Mouse (Mus musculus) liver, embryonic 14.5 days (tissue): ENCODE data around the gene Klhl3. TPM values are rescaled to one million over a fixed set of nuclear protein-coding genes. Genes with fewer than 3 reads are reported as not detected.

Source experiments
- ATAC-seq: fragments of 200-750 bp; cut with Nextera tagmentation; 2 replicates; pipeline ENCODE4 v1.8.0; 2017; ENCODE audit warnings: moderate number of reproducible peaks, mild to moderate bottlenecking, moderate library complexity; ENCODE audit not compliant: insufficient read depth
- DNase-seq, 3 experiments: peaks; one replicate each; pipeline ENCODE4 v3.0.0-alpha.2; 2012 to 2013; ENCODE audit warnings: low read depth in 3 of 3, low spot score in 3 of 3
- H3K27ac ChIP-seq: fragments of 300-500 bp; sonication (generic); 2 replicates; pipeline ENCODE4 v1.5.1; 2014; ENCODE audit warnings: moderate library complexity, mild to moderate bottlenecking, control low read depth, inconsistent platforms
- H3K27me3 ChIP-seq: fragments of 300-500 bp; sonication (generic); 2 replicates; pipeline ENCODE4 v1.6.1; 2014; ENCODE audit warnings: mild to moderate bottlenecking, low read length, moderate library complexity; ENCODE audit not compliant: control insufficient read depth, insufficient read depth
- H3K36me3 ChIP-seq: fragments of 300-500 bp; sonication (generic); replicated peaks from 2 replicates; pipeline ENCODE4 v1.6.1; 2014; ENCODE audit warnings: low read depth; ENCODE audit not compliant: control insufficient read depth, insufficient read depth
- H3K4me1 ChIP-seq, 2 experiments: fragments of 200-500 bp in 1 of 2; fragments of 300-500 bp in 1 of 2; sonication (generic) in 1 of 2; replicated peaks; 2 replicates each; pipeline ENCODE4 v1.6.1; 2012 to 2014; ENCODE audit warnings: antibody characterized with exemption in 1 of 2, inconsistent platforms in 1 of 2, low read length in 1 of 2; ENCODE audit not compliant: control insufficient read depth in 2 of 2, insufficient read depth in 2 of 2
- H3K4me2 ChIP-seq: fragments of 300-500 bp; sonication (generic); 2 replicates; pipeline ENCODE4 v1.6.1; 2014; ENCODE audit warnings: low read depth, mild to moderate bottlenecking, control low read depth, moderate library complexity
- H3K4me3 ChIP-seq, 2 experiments: fragments of 200-500 bp in 1 of 2; fragments of 300-500 bp in 1 of 2; sonication (generic) in 1 of 2; 2 replicates each; pipeline ENCODE4 v1.5.1; 2012 to 2014; ENCODE audit warnings: low read depth in 2 of 2, low read length in 2 of 2, mild to moderate bottlenecking in 2 of 2, control low read depth in 1 of 2, inconsistent platforms in 1 of 2, moderate library complexity in 1 of 2; ENCODE audit not compliant: insufficient read depth in 1 of 2
- H3K9ac ChIP-seq: fragments of 300-500 bp; sonication (generic); replicated peaks from 2 replicates; pipeline ENCODE4 v1.6.1; 2014; ENCODE audit warnings: mild to moderate bottlenecking, control low read depth, moderate library complexity
- H3K9me3 ChIP-seq: fragments of 300-500 bp; sonication (generic); 2 replicates; pipeline ENCODE4 v1.6.1; 2016; ENCODE audit warnings: low read length, mixed read lengths; ENCODE audit not compliant: control insufficient read depth
- CTCF ChIP-seq: IDR thresholded peaks from 2 replicates; pipeline ENCODE4 v1.5.1; 2016; ENCODE audit warnings: antibody characterized with exemption, low read depth, control low read depth
- EP300 ChIP-seq: IDR thresholded peaks from 2 replicates; pipeline ENCODE4 v1.6.1; 2016; ENCODE audit warnings: antibody characterized with exemption, low read depth
- WGBS: fragments of 180-500 bp; shearing (Covaris S2); extraction: QIAGEN DNeasy Blood & Tissue Kit; methylation state at CpG from one replicate; pipeline ENCODE4 v1.1.7; 2014; ENCODE audit not compliant: insufficient replicate concordance; 5-methylcytosine and 5-hydroxymethylcytosine counted together
- polyA plus RNA-seq, 2 experiments: library from polyadenylated mRNA; depleted of rRNA in 1 of 2; stranded (reverse) in 1 of 2; unstranded in 1 of 2; fragments of >200 nt; fragmentation: Nextera tagmentation in 1 of 2; extraction: Ambion mirVana in 1 of 2; gene quantifications; 2 replicates each; pipeline versions ENCODE4 v1.2.1 to v1.2.3; 2012 to 2014

Klhl3 gene
- polyA plus RNA-seq, 2 experiments, result 0.42 to 0.51 TPM

DNA sequence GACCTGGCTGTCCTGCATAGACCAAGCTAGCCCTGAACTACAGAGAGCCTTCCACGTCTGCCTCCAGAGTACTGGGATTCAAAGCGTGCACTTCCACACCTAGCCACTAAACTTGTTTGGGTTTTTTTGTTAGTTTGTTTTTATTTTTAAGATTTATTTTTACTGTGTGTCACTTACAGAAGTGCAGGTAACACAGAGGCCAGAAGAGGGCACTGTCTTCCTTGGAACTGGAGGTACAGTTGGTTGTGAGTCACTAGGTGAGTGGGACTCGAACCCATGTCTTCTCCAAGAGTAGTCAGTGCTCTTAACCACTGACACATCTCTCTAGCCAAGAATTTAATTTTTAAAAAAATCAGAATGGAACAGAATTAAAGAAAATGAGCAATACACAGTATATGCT is 78.4 kb downstream of the Klhl3 start:
- Histone ChIP-seq H3K4me3 (no peak overlapping the region), H3K27ac (no peak overlapping the region), H3K9me3 (no peaks in the 10 kb centered on the region), H3K27me3 (no peaks in the 10 kb centered on the region), H3K4me1 (no peaks in the 10 kb centered on the region), H3K9ac (no peak overlapping the region), H3K36me3 (no peaks in the 10 kb centered on the region), H3K4me2 (no peak overlapping the region)
- TF ChIP-seq EP300 (no peak), CTCF (no peak)
- no peak for DNase-seq
- WGBS, result 66% methylated on average over 3 of the region's 3 CpGs
- ATAC-seq, result no peak

DNA sequence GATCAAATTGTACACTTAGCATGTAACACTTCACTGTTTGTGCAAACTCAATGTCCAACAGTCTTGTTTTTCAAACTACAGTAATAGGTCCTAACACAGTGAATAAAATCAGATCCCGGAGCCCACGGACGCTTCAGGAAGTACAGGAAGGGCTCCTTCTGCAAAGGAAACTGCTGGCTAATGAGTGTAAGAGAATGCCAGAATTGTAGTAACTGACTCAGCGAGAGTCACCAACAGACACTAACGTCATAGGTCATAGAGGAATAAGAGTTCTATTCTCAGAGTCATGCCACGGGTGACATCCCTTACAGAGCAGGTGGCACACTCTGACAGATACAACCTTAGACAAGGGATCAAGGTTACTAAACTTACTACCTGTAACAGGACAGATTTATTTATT is 78.9 kb downstream of the Klhl3 start:
- Histone ChIP-seq H3K4me3 (no peak overlapping the region), H3K27ac (no peak overlapping the region), H3K27me3 (no peaks in the 10 kb centered on the region), H3K9me3 (no peaks in the 10 kb centered on the region), H3K4me1 (no peaks in the 10 kb centered on the region), H3K9ac (no peak overlapping the region), H3K36me3 (no peaks in the 10 kb centered on the region), H3K4me2 (no peak overlapping the region)
- ATAC-seq, result no peak
- no peak for DNase-seq
- WGBS, result 28% methylated on average over 6 of the region's 6 CpGs
- TF ChIP-seq CTCF, result no peak
- no peak for TF ChIP-seq EP300

DNA sequence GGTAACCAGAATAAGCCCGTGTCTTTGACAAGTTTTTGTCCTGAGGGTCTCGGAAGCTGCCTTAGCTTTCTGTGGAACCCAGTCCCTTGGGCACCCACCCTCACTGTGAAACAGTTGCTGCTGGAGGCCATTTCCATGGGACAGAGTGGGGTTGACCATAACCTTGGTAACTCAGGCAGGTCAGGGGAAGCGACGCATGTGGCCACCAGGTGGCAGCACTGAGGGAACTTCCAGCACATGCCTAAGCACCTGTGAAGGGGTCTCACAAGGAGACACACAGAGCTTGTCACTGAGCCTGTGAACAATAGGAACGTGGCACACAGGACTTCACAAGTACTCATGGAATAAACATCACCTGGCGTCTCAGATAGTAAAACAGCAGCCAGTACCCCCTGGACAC is 81.6 kb downstream of the Klhl3 start:
- Histone ChIP-seq H3K27ac (no peak overlapping the region), H3K9me3 (no peaks in the 10 kb centered on the region), H3K36me3 (no peaks in the 10 kb centered on the region), H3K4me3 (no peak overlapping the region), H3K27me3 (no peaks in the 10 kb centered on the region), H3K9ac (no peak overlapping the region), H3K4me1 (no peaks in the 10 kb centered on the region), H3K4me2 (no peak overlapping the region)
- peak in 1 of 3 experiments; percentile 3 for DNase-seq
- WGBS, result 33% methylated on average over 6 of the region's 6 CpGs
- ATAC-seq, result no peak
- TF ChIP-seq EP300 (no peak), CTCF (peak; percentile 94)

DNA sequence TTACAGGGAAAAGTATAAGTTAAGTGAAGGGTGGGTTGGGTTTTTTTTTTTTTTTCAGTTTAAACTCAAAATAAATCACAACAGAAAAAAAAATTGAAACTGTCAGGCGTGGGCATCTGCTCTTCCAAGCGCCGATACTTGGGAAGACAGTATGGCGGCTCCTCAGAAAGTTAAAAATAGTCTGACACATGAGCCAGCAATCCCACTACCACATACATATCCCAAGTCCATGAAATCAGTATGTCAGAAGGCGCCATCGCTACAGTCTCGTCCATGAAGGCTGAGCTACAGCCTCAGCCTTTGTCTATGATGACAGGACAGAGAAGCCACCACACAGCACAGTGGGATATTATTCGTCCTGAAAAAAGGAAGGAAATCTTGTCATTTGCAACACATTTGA is 86.3 kb downstream of the Klhl3 start:
- Histone ChIP-seq H3K9me3 (no peaks in the 10 kb centered on the region), H3K27me3 (no peaks in the 10 kb centered on the region), H3K27ac (no peak overlapping the region), H3K9ac (no peak overlapping the region), H3K4me2 (no peak overlapping the region), H3K4me3 (no peak overlapping the region), H3K4me1 (no peaks in the 10 kb centered on the region), H3K36me3 (no peaks in the 10 kb centered on the region)
- DNase-seq (no peak), ATAC-seq (no peak)
- 58% methylated on average over 8 of the region's 8 CpGs for WGBS
- TF ChIP-seq EP300 (no peak), CTCF (no peak)

DNA sequence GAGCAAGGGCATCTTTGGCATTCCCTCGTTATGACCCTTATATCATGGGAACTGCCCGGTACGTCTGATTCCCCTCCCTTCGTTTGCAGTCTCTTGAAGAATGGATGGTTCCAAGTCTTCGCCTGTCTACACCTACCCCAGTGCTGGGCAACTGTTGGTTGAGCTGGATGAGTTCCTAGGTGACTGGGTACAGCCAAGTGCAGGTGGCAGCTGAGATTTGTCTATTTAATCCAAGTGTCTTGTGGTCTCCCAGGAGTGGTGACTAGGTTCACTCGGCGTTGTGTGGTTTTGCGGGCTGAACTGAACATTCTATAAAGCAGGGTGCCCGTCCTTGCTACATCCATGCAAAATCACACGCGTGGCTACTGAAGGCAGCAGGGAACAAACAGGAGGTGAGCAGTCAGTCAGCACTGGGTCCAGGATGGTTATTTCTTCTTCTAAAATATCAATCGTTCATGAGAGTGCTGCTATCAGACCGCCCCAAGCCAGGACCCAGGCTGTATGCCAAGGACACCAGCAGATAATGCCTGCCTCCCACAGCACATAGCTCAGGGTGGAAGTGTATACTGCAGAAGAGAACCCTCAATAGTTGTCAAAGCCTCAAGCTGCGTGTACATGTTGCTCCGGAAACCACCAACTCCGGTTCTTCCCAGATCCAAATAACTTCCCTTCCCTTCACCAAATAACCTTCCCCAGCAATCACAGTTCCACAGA is 87.5 kb downstream of the Klhl3 start:
- no peak overlapping the region for H3K4me2 ChIP-seq
- no peaks in the 10 kb centered on the region for H3K9me3 ChIP-seq
- 71% methylated on average over 16 of the region's 16 CpGs for WGBS
- ATAC-seq (no peak), DNase-seq (no peak)
- TF ChIP-seq EP300 (no peak), CTCF (no peak)
- H3K9ac ChIP-seq, result no peak overlapping the region
- H3K4me3 ChIP-seq, result no peak overlapping the region
- no peak overlapping the region for H3K27ac ChIP-seq
- H3K27me3 ChIP-seq, result no peaks in the 10 kb centered on the region
- H3K4me1 ChIP-seq, result no peaks in the 10 kb centered on the region
- H3K36me3 ChIP-seq, result no peaks in the 10 kb centered on the region
